Comparison of ENCODE assay signal across 9 mouse cellular contexts in the genomic region with DNA sequence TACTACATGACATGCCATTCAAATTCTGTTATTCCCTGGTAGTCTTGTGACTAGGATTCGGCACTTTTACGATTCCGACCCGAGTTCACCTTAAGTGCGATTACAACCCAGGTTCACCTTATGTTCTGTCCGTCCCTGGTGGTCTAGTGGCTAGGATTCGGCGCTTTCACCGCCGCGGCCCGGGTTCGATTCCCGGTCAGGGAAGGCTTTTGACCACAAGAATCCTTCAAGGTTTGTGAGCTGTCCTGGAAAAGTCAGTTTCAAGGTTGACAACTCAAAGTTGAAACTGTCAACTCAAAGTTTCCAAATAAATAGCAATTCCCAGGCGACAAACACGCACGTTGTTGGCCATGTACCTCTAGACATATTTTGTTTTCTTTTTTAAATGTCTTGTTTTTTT. TPM values are rescaled to one million over a fixed set of nuclear protein-coding genes. Genes with fewer than 3 reads are reported as not detected.
DNase-seq lines count a peak whose midpoint lies in the region; ATAC-seq and TF ChIP-seq lines count a peak whose summit lies in the region.
"Not testable (repeated sequence)": the region's sequence is repeated elsewhere in the genome, so short reads cannot be mapped to it uniquely, and the experiment has no call there.
"Had no signal": no experiment of that assay in that cellular context is flagged by ENCODE, and none has a peak within 500 bp of the region (broad histone marks: within the 10 kb centered on the region; RNA-seq: fewer than 3 reads in every experiment).

No protein-coding gene starts in this region.

- not testable (repeated sequence) for H3K4me3 ChIP-seq in liver, embryonic 11.5 days (ENCODE audit: low read depth, low read length); liver, embryonic 12.5 days; liver, embryonic 13.5 days (replicated peaks); liver, embryonic 14.5 days (ENCODE audit: insufficient read depth in 1 of 2, low read depth in 2 of 2, low read length in 2 of 2)

- not testable (repeated sequence) for H3K4me2 ChIP-seq in liver, embryonic 11.5 days; liver, embryonic 12.5 days; liver, embryonic 13.5 days; liver, embryonic 14.5 days (ENCODE audit: low read depth)

- not testable (repeated sequence) for DNase-seq in liver, embryonic 11.5 days (ENCODE audit: low spot score); liver, embryonic 13.5 days; liver, embryonic 14.5 days (ENCODE audit: low read depth in 3 of 3, low spot score in 3 of 3)

- peaks cover 20% of the 10 kb centered on the region for H3K27me3 ChIP-seq in liver, embryonic 11.5 days (replicated peaks; ENCODE audit: control insufficient read depth, insufficient read depth, low read length)
- H3K27me3 ChIP-seq in liver, embryonic 12.5 days (replicated peaks): peaks cover 32% of the 10 kb centered on the region
- peaks cover 31% of the 10 kb centered on the region for H3K27me3 ChIP-seq in liver, embryonic 13.5 days
- peaks cover 22% of the 10 kb centered on the region for H3K27me3 ChIP-seq in liver, embryonic 14.5 days (ENCODE audit: control insufficient read depth, insufficient read depth, low read length)

- TF ChIP-seq EP300 in liver, embryonic 14.5 days (IDR thresholded peaks at IDR 0.05; ENCODE audit: low read depth): not testable (repeated sequence)

- TF ChIP-seq CTCF in liver, embryonic 14.5 days (IDR thresholded peaks at IDR 0.05; ENCODE audit: low read depth): not testable (repeated sequence)

- not testable (repeated sequence) for H3K9ac ChIP-seq in liver, embryonic 11.5 days (ENCODE audit: low read depth, low read length); liver, embryonic 12.5 days; liver, embryonic 13.5 days; liver, embryonic 14.5 days (replicated peaks)

- H3K9me3 ChIP-seq in liver, embryonic 11.5 days (ENCODE audit: control insufficient read depth, low read length); liver, embryonic 12.5 days (replicated peaks); liver, embryonic 13.5 days (replicated peaks); liver, embryonic 14.5 days (ENCODE audit: control insufficient read depth, low read length): not testable (repeated sequence)

- H3K4me1 ChIP-seq in liver, embryonic 11.5 days (replicated peaks; ENCODE audit: control insufficient read depth, insufficient read depth, low read length); liver, embryonic 12.5 days; liver, embryonic 13.5 days (replicated peaks); liver, embryonic 14.5 days (replicated peaks; ENCODE audit: control insufficient read depth in 2 of 2, insufficient read depth in 2 of 2, low read length in 1 of 2): not testable (repeated sequence)

- not testable (repeated sequence) for H3K36me3 ChIP-seq in liver, embryonic 11.5 days (ENCODE audit: control insufficient read depth, insufficient read depth, low read length); liver, embryonic 12.5 days; liver, embryonic 13.5 days; liver, embryonic 14.5 days (replicated peaks; ENCODE audit: control insufficient read depth, insufficient read depth, low read depth)

- WGBS in liver, embryonic 11.5 days: no CpG with 5 or more reads among the region's 17 CpGs
- no CpG with 5 or more reads among the region's 17 CpGs for whole genome bisulfite sequencing in liver, embryonic 12.5 days (ENCODE audit: insufficient replicate concordance)
- WGBS in liver, embryonic 13.5 days (ENCODE audit: insufficient replicate concordance): no CpG with 5 or more reads among the region's 17 CpGs
- no CpG with 5 or more reads among the region's 17 CpGs for WGBS in liver, embryonic 14.5 days (ENCODE audit: insufficient replicate concordance)

- not testable (repeated sequence) for H3K27ac ChIP-seq in liver, embryonic 11.5 days (ENCODE audit: low read depth, low read length); liver, embryonic 12.5 days; liver, embryonic 13.5 days; liver, embryonic 14.5 days

- ATAC-seq in liver, embryonic 11.5 days (replicated peaks; ENCODE audit: low FRiP score): peak; percentile 76
- ATAC-seq in liver, embryonic 12.5 days: peak; percentile 51
- ATAC-seq in liver, embryonic 13.5 days (ENCODE audit: low read depth): peak; percentile 45
- peak; percentile 61; the same call in 1 of the 2 replicates for ATAC-seq in liver, embryonic 14.5 days (ENCODE audit: insufficient read depth)
- peak; percentile 51 for ATAC-seq in megakaryocyte progenitor cell, adult 5-6 weeks (replicated peaks; ENCODE audit: poor library complexity)

RNA-seq across cellular contexts. Expression of a gene that starts 52.8 kb away (rescaled TPM):
- 4.1 TPM in 2 replicates for polyA plus RNA-seq in liver, embryonic 11.5 days (2014; fragmentation: Nextera tagmentation; extraction: Ambion mirVana)
- polyA plus RNA-seq in liver, embryonic 12.5 days (2016; fragmentation: Nextera tagmentation; extraction: Ambion mirVana): 2.4 and 2.7 TPM in 2 replicates
- polyA plus RNA-seq in liver, embryonic 13.5 days (2015; fragmentation: Nextera tagmentation; extraction: Ambion mirVana): 3.0 and 4.6 TPM in 2 replicates
- polyA plus RNA-seq in liver, embryonic 14.5 days (2012; rRNA removed): 2.8 and 3.3 TPM in 2 replicates
- polyA plus RNA-seq in liver, embryonic 14.5 days (2014; fragmentation: Nextera tagmentation; extraction: Ambion mirVana): 4.8 and 5.6 TPM in 2 replicates
- 0.37 and 1.2 TPM in 2 replicates for total RNA-seq in megakaryocyte progenitor cell, adult 5-6 weeks (2015)
- total RNA-seq in megakaryocyte progenitor cell, adult 5-6 weeks (2017): 0.14 and 0.21 TPM in 2 replicates
- total RNA-seq: CH12.LX, ES-E14 had no signal
- polyA plus RNA-seq: activated CD4-positive, CD25-positive, alpha-beta regulatory T cell, adult 4 months; G1E had no signal
